Mouse (Mus musculus): ENCODE measurements around the gene Rnase10.
"Not testable (repeated sequence)": the region's sequence is repeated elsewhere in the genome, so short reads cannot be mapped to it uniquely, and the experiment has no call there.

Gene Rnase10

DNA sequence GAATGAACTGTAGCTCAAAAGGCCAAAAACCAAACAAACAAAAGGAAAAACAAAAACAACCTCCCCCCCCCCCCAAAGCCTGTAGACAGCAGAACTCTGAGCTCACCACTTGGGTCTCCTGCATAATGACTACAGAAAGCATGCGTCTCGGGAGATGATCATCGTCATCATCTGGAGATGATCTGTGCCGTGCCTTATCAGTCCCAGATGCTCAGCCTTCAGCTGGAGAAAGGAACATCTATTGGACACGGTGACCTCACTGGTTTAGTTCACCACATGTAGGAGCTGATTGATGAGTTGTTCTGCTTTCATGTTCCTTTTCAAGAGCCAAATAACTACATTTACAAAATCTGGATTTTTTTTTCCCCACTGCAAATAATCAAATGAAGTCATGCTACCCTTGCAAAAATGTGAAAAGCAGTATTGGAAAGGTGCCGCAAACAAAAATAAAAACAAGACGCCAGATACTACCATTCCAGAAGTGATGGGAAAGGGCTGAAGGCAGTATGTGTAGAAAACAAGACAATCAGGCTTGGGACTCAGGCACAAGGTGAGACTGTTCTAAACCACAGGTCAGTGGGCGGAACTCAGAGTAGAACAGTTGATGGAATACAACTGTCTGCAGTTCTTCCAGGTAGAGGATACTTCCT is at the start of gene Rnase10:
Gene Rnase10 (plus strand): TSS at position 600 of the 650 bp plus-strand sequence.
- DNase-seq (ENCODE audit: low read depth in 2 of 2, low spot score in 2 of 2), result no peak

DNA sequence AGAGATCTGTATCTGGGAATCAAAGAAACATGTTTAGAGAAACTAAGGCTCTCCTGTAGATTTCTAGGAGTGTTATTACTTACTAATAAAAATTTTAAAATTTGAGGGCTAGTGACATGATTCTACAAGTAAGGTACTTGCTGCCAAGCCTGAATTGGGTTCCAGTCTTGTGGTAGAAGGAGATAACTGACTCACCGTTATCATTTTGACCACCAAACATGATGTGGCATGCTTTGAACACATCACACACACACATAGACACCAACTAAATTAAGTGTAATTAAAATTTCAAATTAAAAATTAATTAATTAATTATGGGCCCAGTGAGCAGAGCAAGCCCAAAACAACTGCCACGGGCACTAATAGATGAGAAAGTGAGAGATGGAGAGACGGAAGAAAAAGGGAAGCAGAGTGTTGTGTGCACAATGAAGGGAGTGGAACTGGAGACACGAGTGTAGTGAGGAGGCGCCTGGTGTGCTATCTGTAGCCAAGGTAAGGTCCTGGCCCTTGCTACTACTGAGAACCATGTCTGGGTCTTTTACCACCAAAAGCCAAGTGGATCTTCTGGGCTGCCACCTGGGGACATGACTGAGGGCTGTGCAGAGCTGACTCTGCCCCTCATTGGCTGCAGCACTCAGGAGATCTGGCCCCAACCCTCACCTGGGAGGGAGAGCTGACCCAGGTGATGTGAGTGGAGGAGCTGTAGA is 49.1 kb upstream of the Rnase10 start:
- DNase-seq (ENCODE audit: low read depth in 2 of 2, low spot score in 2 of 2), result not testable (repeated sequence)

DNA sequence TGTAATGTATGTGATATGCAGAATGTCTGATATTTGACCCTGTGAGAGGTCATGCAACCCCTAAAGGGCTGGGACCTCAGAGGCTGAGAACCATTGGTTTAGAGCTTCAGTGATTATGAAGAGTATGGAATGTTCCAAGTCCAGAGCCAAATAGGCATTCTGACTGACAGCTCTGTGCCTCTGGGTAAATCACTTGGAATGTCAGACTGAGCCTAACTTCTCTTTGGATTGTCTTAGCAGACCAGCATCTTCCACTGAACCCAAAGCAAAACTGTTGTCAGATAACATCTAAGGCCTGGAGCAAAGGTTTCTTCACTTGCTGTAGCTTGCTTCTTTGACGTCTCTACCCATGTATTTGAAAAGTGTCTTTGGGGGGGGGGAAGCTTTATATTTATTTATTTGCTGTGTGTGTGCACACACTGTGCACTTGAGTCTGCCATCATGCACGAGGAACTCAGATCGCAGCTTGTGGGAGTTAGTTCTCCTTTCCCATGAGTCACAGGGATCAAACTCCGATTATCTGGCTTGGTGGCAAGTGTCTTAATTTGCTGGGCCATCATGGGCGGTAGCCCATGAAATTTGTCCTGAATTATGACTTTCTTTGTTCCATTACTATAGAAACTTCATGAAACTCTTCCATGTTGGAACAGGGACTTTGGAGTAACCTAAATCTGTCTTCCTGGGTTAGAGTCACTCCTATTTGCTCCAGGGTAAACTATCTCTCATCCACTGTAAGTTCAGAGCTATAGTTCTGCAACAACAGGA is 39.2 kb upstream of the Rnase10 start:
- DNase-seq (ENCODE audit: low read depth in 2 of 2, low spot score in 2 of 2), result no peak

DNA sequence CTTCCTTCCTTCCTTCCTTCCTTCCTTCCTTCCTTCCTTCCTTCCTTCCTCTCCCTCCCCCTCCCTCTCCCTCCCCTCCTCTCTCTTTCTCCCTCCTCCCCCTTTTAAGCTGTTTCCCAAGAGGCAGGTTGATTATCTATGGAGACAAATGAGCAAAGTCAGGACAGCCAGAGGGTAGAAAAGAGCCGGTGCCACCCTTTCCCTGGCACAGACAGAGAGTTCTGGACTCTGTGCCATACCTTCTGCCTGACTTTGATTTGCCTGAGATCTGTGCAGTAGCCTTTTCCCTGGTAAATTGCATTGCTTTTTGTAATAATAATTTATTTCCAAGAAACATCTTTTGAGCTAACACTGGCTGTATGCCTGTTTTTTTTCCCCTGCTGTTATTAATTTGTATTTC is 38.5 kb upstream of the Rnase10 start:
- DNase-seq (ENCODE audit: low read depth in 2 of 2, low spot score in 2 of 2), result no peak

DNA sequence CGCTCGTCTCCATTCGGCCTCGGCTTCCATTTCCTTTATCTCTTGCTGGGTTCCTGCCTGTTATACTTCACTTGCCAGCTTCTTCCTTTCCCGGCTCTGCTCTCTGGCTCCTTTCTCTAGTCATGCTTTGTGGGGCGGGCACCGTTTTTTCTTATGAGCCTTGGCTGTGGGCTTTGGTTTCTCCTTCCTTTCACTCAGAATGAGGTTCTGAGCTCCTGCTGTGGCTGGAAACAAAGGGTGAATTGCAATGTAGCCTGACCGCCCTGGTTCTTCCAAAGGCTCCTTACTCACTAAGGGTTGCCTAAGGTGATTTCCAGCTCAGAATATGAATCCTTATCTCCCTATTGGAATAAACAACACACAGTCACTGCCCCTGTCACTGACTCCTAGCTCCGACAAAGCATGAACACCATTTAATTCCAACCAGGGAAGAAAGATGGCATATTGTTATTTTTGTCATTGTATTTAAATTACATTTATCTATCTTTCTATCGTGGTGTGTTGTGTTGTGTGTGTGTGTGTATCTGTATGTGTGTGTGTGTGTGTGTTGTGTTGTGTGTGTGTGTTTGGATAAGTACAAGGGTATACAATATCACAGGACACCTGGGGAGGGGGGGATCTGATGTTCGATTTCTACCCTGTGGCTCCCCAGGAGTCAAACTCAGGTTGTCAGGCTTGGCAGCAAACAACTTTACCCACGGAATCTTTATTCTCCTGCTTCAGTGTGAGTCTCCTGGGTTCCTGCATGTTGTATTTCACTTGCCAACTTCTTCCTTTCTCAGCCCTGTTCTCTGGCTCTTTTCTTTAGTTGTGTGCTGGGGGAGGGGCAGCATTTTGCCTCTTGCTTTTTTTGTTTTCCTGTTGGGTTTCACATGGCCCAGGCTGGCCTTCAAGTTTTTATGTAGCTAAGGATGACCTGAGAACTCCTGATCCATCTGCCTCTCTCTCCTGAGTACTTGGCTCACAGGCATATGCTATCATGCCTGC is 37.7 kb upstream of the Rnase10 start:
- DNase-seq (ENCODE audit: low read depth in 2 of 2, low spot score in 2 of 2), result no peak

DNA sequence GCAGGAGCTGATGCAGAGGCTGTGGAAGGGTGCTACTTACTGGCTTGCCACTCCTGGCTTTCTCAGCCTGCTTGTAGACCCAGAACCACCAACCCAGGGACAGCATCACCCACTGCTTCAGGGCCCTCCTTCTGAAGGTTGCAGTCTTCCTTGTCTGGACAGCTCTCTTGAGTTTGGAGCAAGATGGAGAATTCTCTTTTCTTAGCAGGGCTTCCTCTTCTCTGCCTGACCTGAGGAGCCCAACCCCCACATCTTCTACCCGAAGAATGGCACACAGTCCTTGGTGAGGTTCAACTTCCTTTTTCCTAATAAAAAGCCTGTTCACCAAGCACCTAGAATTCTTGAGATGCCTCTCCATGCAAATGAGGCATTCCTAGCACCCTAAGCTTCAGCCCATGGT is 36.7 kb upstream of the Rnase10 start:
- DNase-seq (ENCODE audit: low read depth in 2 of 2, low spot score in 2 of 2), result no peak

DNA sequence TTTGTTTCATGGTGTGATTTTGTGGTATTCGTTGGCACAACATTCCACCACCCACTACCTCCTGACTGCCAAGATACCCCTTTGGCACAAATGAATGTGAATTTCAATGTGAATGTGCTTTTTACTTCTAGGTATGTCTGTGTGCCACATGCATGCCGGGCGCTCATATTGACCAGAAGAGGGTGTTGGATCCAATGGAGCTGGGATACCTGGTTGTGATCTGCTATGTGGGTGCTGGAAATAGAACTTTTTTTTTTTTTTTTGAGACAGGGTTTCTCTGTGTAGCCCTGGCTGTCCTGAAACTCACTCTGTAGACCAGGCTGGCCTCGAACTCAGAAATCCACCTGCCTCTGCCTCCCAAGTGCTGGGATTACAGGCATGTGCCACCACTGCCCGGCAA is 34.5 kb upstream of the Rnase10 start:
- not testable (repeated sequence) for DNase-seq (ENCODE audit: low read depth in 2 of 2, low spot score in 2 of 2)

DNA sequence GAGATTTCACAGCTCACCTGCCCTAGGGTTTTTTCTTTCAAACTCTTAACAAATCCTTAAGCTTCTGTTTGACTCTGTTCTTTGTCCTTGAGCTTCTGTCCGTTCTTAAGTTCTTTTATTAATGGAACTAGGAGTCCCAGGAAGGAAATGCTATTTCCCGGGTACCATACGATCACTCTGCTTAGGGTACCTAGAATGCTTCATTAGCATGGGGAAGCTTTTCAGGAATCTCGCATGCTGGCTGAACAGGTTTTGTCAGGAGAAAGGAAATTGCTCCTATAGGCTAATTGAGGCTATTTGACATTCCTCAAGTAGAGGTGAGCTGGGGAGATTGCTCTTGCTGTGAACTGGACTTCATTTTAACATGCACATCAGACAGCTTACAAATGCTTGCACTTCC is 33.9 kb upstream of the Rnase10 start:
- DNase-seq (ENCODE audit: low read depth in 2 of 2, low spot score in 2 of 2), result no peak

DNA sequence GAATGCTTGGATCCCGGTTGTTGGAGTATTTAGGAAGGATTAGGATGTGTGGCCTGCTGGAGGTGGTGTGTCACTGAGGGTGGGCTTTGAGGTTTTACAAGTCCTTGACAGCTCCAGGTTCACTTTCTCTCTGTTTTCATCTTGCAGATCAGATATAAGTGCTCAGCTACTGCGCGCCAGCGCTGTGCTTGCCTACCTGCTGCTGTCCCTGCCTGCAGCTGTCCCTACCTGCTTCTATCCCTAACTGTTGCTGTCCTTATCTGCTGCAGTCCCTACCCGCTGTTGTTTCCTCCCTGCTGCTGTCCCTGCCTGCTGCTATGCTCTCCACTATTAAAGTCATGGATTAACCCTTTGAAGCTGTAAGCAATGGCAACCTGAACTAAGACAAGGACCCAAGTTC is 32.5 kb upstream of the Rnase10 start:
- DNase-seq (ENCODE audit: low read depth in 2 of 2, low spot score in 2 of 2), result no peak

DNA sequence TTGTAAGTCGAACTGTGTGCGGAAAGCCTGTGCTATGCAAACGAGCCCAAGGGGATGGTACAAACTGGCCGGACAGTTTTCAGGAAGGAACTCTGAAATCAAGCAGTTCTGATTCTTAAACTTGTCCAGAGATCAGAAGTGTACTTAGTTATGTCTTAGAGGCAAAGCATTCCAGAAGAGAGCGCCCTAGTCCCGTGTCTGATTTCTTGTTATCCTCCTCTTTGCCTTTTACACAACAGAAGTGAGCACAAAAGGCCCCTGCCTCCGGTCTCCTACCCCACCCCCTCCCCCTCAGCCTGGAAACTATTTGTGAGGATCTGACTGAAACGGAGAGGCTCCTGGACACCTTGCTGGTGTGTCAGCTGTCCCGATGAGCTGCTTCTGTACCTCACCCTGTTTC is 30.9 kb upstream of the Rnase10 start:
- DNase-seq (ENCODE audit: low read depth in 2 of 2, low spot score in 2 of 2), result no peak

DNA sequence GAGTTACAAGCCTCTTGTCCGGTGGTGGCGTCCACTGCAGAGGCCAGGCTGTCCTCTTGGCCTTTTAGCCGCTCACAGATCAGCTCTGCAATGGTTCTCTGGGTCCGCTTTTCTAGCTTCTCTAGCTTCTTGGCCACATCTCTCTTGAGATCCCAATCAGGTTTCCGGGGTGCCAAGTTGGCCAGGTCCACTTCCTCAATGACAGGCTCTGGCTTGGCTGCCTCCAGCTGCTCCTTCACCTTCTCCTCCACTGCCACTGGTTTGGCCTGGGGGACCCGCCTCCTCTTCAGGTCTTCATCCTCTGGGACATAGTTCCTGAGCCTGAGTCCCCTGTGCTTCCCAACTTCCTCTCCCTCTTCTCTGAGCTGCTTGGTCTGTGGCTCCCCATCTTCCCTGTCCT is 29.1 kb upstream of the Rnase10 start:
- DNase-seq (ENCODE audit: low read depth in 2 of 2, low spot score in 2 of 2), result not testable (repeated sequence)

DNA sequence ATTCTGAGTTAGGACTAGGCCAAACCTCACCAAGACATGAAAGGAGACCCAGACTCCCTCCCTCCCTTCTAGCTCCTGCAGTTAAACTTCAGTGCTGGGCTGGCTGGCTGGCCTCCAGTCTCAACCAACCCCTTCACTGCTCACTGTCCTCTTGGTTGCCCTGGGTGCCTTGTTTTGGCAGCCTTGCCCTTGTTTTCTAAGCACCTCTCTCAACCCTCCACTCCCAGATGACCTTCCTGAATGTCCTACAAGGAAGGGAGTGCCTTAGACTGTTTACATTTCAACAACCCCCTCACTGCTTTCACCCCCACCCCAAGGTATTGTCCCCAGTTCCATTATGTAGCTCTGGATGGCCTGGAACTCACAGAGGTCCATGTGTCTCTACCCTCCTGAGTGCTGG is 27.9 kb upstream of the Rnase10 start:
- DNase-seq (ENCODE audit: low read depth in 2 of 2, low spot score in 2 of 2), result no peak

DNA sequence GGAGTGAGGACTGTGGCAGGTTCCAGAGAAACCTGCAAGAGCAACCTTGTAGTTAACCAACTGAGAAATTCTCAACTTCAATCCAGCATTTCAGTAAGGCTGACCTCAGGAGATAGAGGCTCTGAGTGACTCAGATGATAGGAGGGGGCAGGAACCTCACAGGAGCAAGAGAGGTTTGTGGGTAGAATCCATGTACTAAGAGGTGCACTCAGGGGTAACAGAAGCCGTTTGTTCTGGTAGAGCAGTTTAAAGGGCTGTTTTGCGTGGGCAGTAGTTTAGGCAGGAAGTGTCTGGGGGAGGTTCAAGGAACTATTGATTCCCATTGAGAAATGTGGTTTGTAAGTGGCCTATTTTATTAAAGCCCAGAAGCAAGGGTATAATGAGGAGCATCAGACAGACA is 26.3 kb upstream of the Rnase10 start:
- no peak for DNase-seq (ENCODE audit: low read depth in 2 of 2, low spot score in 2 of 2)

DNA sequence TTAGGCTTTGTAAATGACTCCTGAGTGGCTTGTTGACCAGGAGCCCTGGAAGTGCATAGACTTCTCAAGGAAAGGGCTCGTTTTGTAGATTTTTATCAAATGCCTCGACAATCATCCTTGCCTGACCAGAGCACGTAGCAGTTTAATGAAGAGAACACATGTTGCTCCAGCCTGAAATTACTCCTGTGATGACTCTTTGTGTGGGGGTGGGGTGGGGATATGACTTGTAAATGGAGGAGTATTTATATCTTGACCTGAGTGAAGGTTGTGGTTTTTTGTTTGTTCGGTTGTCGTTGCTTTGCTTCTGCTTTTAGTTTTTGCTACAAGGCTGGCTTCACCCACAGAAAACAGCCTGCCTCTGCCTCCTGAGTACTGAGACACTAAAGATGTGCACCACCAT is 25.7 kb upstream of the Rnase10 start:
- DNase-seq (ENCODE audit: low read depth in 2 of 2, low spot score in 2 of 2), result no peak

DNA sequence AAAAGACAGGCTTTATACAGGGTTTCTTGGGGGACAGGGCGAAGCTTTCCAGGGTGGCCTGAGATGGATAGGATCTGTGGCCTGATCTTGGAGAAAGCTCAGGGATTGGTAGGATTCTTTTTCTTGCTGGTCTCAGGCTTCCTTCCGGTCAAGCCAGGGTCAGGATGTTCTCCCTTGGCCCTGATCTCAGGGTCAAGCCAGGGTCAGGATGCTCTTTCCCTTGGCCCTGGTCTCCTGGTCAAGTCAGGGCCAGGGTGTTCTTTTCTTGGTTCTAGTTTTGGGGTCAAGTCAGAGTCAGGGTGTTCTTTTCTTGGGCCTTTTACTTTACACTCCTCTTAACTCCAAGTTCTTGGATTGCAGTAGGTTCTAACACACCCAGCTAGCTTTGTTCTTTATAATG is 19.9 kb upstream of the Rnase10 start:
- DNase-seq (ENCODE audit: low read depth in 2 of 2, low spot score in 2 of 2), result no peak

DNA sequence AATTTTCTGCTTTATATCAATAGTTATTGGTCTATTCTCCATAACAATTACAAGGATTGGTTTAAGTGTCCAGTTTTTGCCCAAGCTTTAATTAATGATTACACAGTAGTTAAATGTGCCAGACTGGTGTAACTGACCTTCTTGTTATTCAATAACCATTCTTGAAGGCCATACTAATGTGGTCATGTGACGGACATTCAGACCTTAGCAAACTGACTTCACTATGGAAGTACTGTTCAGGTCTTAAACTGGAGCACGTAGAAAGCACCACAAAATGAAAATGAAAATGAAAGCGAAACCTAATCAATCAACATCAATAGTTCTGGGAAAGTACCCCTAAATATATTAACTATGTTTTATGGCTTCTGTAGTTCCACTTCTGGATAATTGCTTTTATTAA is 16.5 kb upstream of the Rnase10 start:
- no peak for DNase-seq (ENCODE audit: low read depth in 2 of 2, low spot score in 2 of 2)

DNA sequence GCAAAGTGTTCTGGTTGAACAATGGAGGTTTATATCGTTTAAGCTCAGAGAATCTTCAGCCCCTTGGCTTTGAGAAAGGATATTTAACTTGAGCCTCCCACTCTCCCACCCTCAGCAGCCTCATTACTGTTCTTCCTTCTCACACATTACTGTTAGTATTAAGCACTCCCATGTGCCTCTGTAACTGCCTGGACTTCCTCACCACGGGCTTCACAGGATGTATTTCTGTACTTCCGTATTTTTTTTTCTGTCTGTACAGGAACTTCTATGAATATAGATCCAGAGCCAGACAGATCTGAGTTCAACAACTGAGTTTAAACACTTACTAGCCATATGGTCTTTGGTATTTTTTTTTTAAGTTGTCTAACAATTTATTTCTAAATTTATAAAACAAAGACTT is 10.5 kb upstream of the Rnase10 start:
- DNase-seq (ENCODE audit: low read depth in 2 of 2, low spot score in 2 of 2), result no peak

DNA sequence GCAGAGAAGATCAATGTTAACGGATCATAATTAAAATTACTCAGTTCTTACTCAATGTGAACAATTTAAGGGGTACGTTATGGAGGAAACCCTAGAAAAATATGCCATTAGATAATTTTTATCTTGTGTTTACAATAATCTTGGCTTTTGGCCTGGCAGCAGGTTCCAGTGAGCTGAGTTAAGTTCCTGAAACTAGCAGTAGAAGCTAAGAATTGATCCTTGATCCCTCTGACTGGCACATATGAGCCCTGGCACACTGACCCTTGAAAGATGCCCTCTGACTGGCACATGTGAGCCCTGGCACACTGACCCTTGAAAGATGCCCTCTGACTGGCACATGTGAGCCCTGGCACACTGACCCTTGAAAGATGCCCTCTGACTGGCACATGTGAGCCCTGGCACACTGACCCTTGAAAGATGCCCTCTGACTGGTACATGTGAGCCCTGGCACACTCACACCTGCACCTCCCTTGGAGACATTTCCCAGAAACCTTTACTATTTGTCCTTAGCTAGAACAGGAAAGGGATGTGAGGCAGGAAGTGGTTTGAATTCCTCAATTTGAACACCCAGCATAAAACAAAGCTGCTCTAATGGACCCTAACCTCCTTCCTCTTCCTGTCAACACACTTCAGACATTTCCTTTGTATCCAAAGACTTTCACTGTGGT is 9.4 kb upstream of the Rnase10 start:
- no peak for DNase-seq (ENCODE audit: low read depth in 2 of 2, low spot score in 2 of 2)

DNA sequence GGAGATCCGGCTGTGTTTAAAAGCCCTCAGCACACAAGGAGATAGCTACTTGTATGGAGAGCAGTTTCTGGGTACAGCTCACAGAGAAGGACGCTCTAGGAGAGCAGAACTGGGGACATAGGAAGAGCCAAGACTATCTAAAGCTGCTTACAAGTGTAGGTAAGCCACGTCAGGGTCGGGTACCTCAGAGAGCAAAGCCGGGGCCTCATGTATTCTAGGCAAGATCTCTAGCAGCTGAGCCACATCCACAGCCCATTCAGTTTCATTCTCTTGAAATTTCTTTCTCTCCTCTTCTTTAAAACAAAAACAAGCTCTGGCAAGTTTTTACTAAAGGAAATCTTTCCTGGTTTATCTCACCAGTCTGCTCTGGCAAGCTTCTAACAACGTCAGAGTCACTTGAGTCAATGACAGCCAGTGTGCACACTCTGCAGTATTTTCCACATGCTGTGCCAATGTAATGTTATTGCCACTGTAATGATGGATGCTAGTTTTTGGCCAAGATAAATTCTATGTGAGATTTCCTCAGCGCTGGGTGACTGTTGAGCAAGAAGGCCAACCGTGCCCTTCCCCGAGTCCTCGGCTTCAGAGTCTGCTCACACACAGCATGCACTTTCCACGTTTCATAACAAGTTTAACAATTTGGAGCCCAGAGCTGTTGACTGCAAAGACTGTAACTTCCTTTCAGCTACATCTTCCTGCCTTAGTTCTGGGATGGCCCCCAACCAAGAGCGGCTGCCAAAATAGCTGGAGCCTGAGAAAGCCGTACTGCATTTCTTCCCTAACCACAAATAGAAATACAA is 563 bp downstream of the Rnase10 start:
- no peak for DNase-seq (ENCODE audit: low read depth in 2 of 2, low spot score in 2 of 2)

DNA sequence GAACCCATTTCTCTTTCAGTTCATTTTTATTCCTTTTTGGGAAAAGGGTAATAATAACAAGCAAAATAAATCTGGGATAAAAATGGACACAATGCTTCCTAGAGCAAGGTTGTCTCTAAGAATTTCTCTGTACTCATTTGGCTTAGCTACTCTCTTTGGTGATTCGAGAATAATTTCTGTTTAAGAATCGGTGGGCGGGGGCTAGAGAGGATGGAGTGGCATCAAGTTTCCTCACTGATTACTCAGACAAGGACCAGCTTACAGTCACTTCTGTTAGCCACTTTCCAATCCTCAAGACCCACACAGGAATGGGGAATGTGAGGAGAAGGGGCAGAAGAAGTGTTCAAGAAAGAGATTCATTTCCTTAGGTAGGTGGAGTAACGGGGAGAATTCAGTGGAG is 1.2 kb downstream of the Rnase10 start:
- DNase-seq (ENCODE audit: low read depth in 2 of 2, low spot score in 2 of 2), result no peak
